Mouse (Mus musculus): ENCODE results near the gene 4930415O20Rik. TPM values are rescaled to one million over a fixed set of nuclear protein-coding genes. Genes with fewer than 3 reads are reported as not detected.

4930415O20Rik gene
- polyA plus RNA-seq, 1 experiment from 2014 or later, result not detected

DNA sequence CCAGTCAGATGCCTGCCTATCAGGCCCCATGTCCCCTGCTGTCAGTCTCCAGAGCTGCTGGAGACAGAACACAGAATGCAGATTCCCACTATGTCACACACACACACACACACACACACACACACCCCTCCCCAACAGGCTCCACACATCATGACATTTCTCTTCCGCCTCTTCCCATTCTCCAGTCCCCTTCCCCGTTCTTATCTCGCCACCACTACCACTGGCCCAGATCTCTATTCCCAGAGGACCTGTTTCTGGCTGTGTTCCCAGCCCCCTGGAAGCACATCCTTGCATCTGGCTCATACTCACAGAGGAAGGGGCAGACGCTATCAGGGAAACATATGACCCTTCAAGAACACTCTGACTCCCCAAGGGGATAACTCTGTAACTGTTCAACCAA, 36.8 kb downstream of the 4930415O20Rik start:
- no peaks in the 10 kb centered on the region for H3K27me3 ChIP-seq (ENCODE audit: insufficient read depth, low read length)
- peaks cover 50% of the 10 kb centered on the region for H3K4me1 ChIP-seq (ENCODE audit: insufficient read depth)
- DNase-seq, result peak; percentile 37
- peak overlapping the region; percentile 84 for H3K27ac ChIP-seq (ENCODE audit: low read depth)
- 31% methylated on average over 4 of the region's 4 CpGs for WGBS (ENCODE audit: insufficient replicate concordance)
- TF ChIP-seq EP300 (IDR thresholded peaks at IDR 0.05; ENCODE audit: low read depth), result no peak; the same call in 1 of the 2 replicates
- TF ChIP-seq CTCF (IDR thresholded peaks at IDR 0.05; ENCODE audit: low read depth), result no peak
- peaks cover 6% of the 10 kb centered on the region for H3K36me3 ChIP-seq (replicated peaks; ENCODE audit: insufficient read depth, low read length)
- ATAC-seq, result no peak
- H3K4me3 ChIP-seq (ENCODE audit: low read depth, low read length), result peak overlapping the region; percentile 89
- peak overlapping the region; percentile 95 for H3K4me2 ChIP-seq (ENCODE audit: low read depth, low read length)
- peak overlapping the region; percentile 90 for H3K9ac ChIP-seq (replicated peaks)
- H3K9me3 ChIP-seq (ENCODE audit: low read length), result no peaks in the 10 kb centered on the region

DNA sequence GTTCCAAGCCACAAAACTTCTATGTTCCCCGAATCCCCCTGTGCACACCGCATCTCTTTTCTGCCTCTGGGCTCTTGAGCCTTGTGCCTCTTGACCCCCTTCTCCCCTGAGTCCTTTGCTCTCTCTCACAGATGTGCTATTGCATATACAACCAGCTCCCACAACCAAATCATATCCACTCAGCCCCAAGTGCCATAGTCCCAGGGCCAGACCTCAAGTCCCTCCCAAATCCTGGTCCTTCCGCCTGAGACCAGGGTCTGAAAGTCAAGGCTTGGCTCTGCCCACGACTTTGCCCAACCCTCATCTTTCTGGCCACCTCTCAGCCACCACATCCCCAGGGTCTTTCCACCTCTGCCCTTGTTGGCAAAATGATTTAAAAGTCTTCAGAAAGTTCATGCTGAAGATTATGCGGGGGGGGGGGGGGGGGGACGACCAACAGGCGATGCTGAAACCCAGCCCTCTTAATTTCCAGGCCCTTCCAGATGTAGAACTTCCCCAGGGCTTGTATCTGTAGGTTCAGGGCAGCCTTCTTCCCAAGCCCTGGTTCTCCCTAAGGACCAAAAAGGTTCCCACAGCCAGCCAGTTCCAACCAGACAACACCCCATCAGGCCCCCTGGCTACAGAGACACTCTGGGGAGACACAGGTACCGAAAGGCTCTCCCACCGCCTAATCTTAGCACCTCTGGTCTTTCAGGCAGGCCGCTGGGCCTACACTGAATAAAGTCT, 37.4 kb downstream of the 4930415O20Rik start:
- Histone ChIP-seq H3K36me3 (replicated peaks; ENCODE audit: insufficient read depth, low read length) (peaks cover 6% of the 10 kb centered on the region), H3K9me3 (ENCODE audit: low read length) (no peaks in the 10 kb centered on the region), H3K9ac (replicated peaks) (peak overlapping the region; percentile 90), H3K4me3 (ENCODE audit: low read depth, low read length) (peak overlapping the region; percentile 89), H3K4me1 (ENCODE audit: insufficient read depth) (peaks cover 44% of the 10 kb centered on the region), H3K4me2 (ENCODE audit: low read depth, low read length) (peak overlapping the region; percentile 95), H3K27ac (ENCODE audit: low read depth) (peak overlapping the region; percentile 84), H3K27me3 (ENCODE audit: insufficient read depth, low read length) (no peaks in the 10 kb centered on the region)
- WGBS (ENCODE audit: insufficient replicate concordance), result 31% methylated on average over 7 of the region's 10 CpGs
- TF ChIP-seq EP300 (IDR thresholded peaks at IDR 0.05; ENCODE audit: low read depth) (no peak), CTCF (IDR thresholded peaks at IDR 0.05; ENCODE audit: low read depth) (no peak)
- ATAC-seq, result no peak
- no peak for DNase-seq

DNA sequence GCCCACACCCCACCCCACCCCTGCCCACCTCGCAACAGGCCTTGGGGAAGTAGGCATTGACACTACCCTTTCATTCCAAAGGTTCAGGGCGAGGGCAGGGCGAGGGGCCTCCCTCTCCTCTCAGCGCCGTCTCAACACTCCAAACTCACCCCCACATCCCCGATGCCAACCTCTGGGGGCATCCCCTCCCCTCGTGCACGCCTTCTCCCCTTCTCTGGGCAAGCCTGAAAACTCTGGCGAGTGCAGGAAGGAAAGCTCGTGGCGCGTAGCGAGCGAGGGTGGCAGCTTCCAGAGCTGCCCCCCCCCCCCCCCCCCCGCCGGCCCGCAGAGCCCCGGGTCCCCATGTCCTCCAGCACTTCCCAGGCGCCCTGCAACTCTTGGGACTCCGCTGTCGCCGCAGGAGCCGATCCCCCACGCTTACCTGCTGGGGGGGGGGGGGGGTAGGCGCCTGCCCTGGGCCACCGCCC, 38.0 kb downstream of the 4930415O20Rik start:
- Histone ChIP-seq H3K9me3 (ENCODE audit: low read length) (no peaks in the 10 kb centered on the region), H3K36me3 (replicated peaks; ENCODE audit: insufficient read depth, low read length) (peaks cover 3% of the 10 kb centered on the region), H3K27ac (ENCODE audit: low read depth) (peak overlapping the region; percentile 84), H3K4me3 (ENCODE audit: low read depth, low read length) (peak overlapping the region; percentile 89), H3K9ac (replicated peaks) (peak overlapping the region; percentile 90), H3K27me3 (ENCODE audit: insufficient read depth, low read length) (no peaks in the 10 kb centered on the region), H3K4me1 (ENCODE audit: insufficient read depth) (peaks cover 39% of the 10 kb centered on the region), H3K4me2 (ENCODE audit: low read depth, low read length) (peak overlapping the region; percentile 95)
- TF ChIP-seq CTCF (IDR thresholded peaks at IDR 0.05; ENCODE audit: low read depth) (no peak), EP300 (IDR thresholded peaks at IDR 0.05; ENCODE audit: low read depth) (no peak)
- DNase-seq (peak; percentile 50), ATAC-seq (peak; percentile 11)
- 0% methylated on average over 6 of the region's 26 CpGs for WGBS (ENCODE audit: insufficient replicate concordance)

DNA sequence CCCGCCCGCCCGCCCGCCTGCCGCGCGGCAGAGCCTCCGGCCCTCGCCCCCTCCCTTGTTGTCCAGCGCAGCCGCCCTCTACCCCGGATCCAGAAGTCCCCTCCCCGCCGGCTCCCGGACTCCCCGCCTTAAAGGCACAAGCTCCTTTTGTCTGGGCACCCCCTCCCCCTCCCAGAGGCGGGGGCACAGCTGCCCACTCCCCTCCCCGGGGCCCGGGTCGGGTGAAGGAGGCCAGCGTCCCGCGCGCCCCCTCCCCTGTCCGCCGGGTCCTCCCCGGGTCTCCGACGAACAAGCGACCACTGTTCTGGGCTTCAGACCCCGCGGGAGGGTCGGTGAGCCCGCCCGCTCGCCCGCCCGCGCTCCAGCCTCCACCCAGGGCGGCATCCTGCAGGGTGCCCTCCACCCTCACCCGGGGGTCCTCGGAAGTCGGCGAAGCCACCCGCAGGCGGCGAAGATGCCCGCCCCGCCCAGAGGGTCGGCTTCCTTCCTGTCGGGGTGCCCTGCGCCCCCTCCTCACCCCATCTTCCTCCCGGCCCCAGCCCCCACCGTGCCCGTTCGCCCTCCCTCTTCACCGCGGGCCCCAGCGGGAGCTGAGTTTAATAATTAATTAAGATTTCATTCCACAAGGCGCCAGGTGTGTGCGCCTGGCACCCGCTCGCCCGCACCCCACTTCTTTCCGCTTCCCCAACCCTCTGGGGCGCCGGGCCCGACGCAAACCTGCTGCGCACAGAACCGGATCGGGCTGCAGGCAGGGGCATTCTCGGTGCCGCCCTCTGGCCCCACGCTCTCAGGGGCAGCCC, 38.7 kb downstream of the 4930415O20Rik start, which contains the start of gene Adcy6:
TSS of gene Adcy6 (minus strand) at position 746 of the 800 bp plus-strand sequence.
- Histone ChIP-seq H3K9ac (replicated peaks) (peak within 1 kb of the TSS; percentile 90), H3K4me3 (ENCODE audit: low read depth, low read length) (peak within 1 kb of the TSS; percentile 89), H3K27ac (ENCODE audit: low read depth) (peak within 1 kb of the TSS; percentile 84), H3K9me3 (ENCODE audit: low read length) (no peaks in the 10 kb centered on the region), H3K4me2 (ENCODE audit: low read depth, low read length) (peak within 1 kb of the TSS; percentile 95), H3K27me3 (ENCODE audit: insufficient read depth, low read length) (no peaks in the 10 kb centered on the region), H3K4me1 (ENCODE audit: insufficient read depth) (peaks cover 32% of the 10 kb centered on the region), H3K36me3 (replicated peaks; ENCODE audit: insufficient read depth, low read length) (no peaks in the 10 kb centered on the region)
- peak; percentile 59 for ATAC-seq
- peak; percentile 80 for DNase-seq
- TF ChIP-seq EP300 (IDR thresholded peaks at IDR 0.05; ENCODE audit: low read depth) (no peak), CTCF (IDR thresholded peaks at IDR 0.05; ENCODE audit: low read depth) (no peak)
- WGBS (ENCODE audit: insufficient replicate concordance), result under 1% methylated on average over 48 of the region's 75 CpGs

DNA sequence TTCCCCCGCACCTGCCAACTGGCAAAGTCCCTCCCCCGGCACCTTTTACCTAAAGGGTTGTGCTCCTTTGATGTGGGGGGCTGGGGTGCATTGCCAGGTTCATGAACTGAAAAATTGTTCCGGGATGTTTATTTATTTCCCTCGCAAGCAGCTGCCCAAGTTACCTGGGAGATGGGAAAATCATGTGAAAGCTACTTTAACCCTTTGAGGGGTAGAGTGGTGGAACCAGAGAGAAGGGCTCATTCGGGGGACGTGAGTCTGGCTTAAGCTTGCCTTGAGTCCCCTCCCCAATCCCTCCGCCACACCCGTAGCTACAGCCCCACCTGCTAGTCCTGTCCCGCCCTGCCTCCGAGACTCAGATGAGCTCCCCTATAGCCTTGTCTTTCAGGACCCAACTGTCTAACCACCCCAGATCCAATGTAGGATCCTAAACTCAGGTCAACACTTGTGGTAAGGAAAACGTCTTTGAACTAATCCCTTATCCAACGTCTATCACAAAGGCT, 39.4 kb downstream of the 4930415O20Rik start:
- Histone ChIP-seq H3K4me3 (ENCODE audit: low read depth, low read length) (peak overlapping the region; percentile 89), H3K9me3 (ENCODE audit: low read length) (no peaks in the 10 kb centered on the region), H3K9ac (replicated peaks) (peak overlapping the region; percentile 90), H3K4me1 (ENCODE audit: insufficient read depth) (peaks cover 27% of the 10 kb centered on the region), H3K36me3 (replicated peaks; ENCODE audit: insufficient read depth, low read length) (no peaks in the 10 kb centered on the region), H3K27me3 (ENCODE audit: insufficient read depth, low read length) (no peaks in the 10 kb centered on the region), H3K4me2 (ENCODE audit: low read depth, low read length) (peak overlapping the region; percentile 95), H3K27ac (ENCODE audit: low read depth) (peak overlapping the region; percentile 84)
- TF ChIP-seq CTCF (IDR thresholded peaks at IDR 0.05; ENCODE audit: low read depth), result no peak
- TF ChIP-seq EP300 (IDR thresholded peaks at IDR 0.05; ENCODE audit: low read depth), result no peak
- ATAC-seq (no peak; the same call in 1 of the 2 replicates), DNase-seq (no peak)
- 10% methylated on average over 12 of the region's 12 CpGs for WGBS (ENCODE audit: insufficient replicate concordance)

DNA sequence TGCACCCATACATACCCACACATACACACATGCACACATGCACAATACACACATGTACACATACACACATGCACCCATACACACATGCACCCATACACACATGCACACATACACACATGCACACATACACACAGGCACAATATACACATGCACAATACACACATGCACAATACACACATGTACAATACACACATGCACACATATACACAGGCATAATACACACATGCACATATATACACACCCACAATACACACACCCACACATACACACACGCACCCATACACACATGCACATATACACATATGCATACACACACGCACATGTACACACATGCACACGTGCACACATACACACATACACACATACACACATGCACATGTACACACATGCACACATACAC, 41.4 kb downstream of the 4930415O20Rik start:
- ATAC-seq, result no peak
- no peaks in the 10 kb centered on the region for H3K9me3 ChIP-seq (ENCODE audit: low read length)
- H3K27ac ChIP-seq (ENCODE audit: low read depth), result no peak overlapping the region
- no peak for DNase-seq
- H3K4me3 ChIP-seq (ENCODE audit: low read depth, low read length), result no peak overlapping the region
- no peak overlapping the region for H3K9ac ChIP-seq (replicated peaks)
- no peak for TF ChIP-seq CTCF (IDR thresholded peaks at IDR 0.05; ENCODE audit: low read depth)
- TF ChIP-seq EP300 (IDR thresholded peaks at IDR 0.05; ENCODE audit: low read depth), result no peak
- WGBS (ENCODE audit: insufficient replicate concordance), result 80% methylated on average over 3 of the region's 3 CpGs
- no peaks in the 10 kb centered on the region for H3K36me3 ChIP-seq (replicated peaks; ENCODE audit: insufficient read depth, low read length)
- H3K27me3 ChIP-seq (ENCODE audit: insufficient read depth, low read length), result no peaks in the 10 kb centered on the region
- no peak overlapping the region for H3K4me2 ChIP-seq (ENCODE audit: low read depth, low read length)
- H3K4me1 ChIP-seq (ENCODE audit: insufficient read depth), result peaks cover 15% of the 10 kb centered on the region

All from liver, postnatal 0 days (tissue).